Mouse (Mus musculus) lung, adult 2 months (tissue): ENCODE data around the gene Plcxd2.

Experiments
- CTCF ChIP-seq: fragments of 200-500 bp; IDR thresholded peaks from 2 replicates; pipeline ENCODE4 v1.5.1; 2011; ENCODE audit warnings: mild to moderate bottlenecking, low read length, control low read depth; ENCODE audit not compliant: insufficient read depth
- POLR2A ChIP-seq: fragments of 200-500 bp; IDR thresholded peaks from 2 replicates; pipeline ENCODE4 v1.6.1; 2011; ENCODE audit warnings: low read depth, mild to moderate bottlenecking, control low read depth, low read length, borderline replicate concordance; ENCODE audit errors: extremely low read depth

DNA sequence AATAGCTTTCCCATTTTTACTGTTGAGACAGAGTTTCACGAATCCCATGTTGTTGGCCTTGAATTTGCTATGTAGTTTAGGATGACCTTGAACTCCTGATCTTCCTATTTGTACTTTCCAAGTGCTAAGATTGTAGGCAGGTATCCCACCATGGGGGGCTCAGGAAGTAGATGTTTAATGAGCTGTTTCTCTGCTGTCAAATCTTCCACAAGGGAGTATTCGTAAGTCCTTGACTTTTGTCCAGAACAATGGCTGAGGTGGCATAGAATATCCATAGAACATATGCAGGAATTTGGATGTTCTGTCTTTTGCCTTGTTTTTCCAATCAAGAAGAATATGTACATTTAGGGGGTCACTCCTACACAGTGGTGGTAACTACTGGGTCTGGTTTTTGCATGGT is 36.9 kb upstream of the Plcxd2 start:
- no peak for TF ChIP-seq CTCF
- no peak for TF ChIP-seq POLR2A
